Mouse (Mus musculus) cerebellum, adult 11-12 months (tissue): Measurements from ENCODE around the gene Prkar2b.

Experiments used
- DNase-seq: peaks from one replicate; pipeline ENCODE4 v3.0.0; 2022

Prkar2b gene

DNA sequence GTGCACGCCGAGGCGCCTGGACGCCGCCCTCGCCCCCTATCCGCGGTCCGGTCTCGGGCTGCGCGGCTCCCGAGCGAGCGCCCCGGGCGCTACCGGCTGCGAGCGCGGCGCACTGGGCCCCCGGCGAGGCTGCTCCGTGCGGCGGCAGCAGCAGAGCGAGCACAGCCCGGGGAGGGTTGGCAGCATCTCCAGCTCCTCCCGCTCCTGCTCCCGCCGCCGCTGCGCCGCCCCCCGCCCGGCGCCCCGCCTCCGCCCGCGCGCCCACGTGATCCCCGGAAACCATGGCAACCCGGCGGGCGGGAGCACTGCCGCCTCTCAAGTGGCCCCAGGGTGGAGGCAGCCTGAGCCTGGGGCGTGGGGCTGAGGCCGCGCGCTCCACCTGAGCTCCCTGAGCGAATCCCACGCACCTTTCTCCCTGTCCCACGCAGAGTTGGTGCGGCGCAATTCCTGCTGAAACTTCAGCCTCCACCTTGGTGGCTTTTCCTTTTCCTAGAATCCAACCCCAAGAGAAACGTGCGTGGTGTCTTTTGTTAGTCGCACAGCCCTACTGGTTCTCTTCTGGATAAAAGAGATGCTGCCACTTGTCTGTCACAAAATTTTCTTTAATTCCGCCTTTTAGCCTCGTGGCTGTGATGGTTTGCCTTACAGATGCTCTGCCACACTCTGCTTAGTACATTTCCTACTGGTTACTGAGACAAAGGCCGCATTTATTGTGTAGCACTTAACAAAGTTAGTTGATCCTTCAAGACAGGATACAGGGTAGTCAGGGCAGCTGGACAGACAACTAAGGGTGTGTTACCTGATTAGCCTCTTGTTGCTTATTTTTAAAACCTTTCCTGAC is at the start of gene Prkar2b:
Prkar2b (minus strand) TSS at position 207 of the 841 bp plus-strand sequence.
- DNase-seq = peak; percentile 88

DNA sequence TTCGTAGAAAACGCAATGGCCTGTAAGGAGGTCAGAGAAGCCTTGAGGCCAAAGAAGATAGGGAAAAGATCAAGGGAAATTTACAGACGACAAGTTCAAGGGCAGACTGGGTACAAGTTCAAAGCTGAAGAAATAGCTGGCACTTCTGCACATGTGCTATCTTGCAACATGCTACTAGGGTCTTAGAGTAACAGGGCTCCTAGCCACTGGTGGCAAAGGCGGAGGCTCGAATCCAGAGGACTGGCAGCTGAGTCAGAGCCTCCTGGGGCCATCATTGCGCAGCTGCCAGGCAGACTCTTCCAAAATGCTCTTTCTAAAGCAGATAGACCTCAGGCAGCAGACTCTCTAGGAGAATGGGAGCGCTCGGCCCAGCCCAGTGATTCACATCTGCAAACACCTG is 48.1 kb upstream of the Prkar2b start:
- no peak for DNase-seq

DNA sequence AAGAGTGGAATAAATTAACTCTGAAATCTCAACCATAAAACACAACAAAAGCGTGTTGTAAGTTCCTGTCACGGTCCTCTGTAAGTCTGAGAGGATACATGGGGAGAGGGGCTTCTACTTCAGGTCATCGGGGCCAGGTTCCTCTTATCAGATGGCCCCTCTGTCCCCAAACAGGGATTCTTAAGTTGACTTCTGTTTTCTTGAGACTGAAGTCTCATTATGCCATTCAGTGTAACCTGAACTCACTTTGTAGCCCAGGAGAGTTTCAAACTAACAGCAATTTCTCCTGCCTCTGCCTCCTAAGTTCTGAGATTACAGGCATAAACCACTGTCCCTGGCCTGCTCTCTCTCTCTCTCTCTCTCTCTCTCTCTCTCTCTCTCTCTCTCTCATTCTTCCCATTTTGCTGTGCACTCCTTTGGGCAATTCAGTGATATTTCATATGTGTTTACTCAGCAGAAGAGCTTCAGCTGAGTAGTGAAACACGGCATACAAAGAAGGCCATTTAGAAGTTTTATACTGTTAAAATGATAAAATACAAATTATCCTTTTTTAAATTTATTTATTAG is 43.9 kb upstream of the Prkar2b start:
- DNase-seq = no peak

DNA sequence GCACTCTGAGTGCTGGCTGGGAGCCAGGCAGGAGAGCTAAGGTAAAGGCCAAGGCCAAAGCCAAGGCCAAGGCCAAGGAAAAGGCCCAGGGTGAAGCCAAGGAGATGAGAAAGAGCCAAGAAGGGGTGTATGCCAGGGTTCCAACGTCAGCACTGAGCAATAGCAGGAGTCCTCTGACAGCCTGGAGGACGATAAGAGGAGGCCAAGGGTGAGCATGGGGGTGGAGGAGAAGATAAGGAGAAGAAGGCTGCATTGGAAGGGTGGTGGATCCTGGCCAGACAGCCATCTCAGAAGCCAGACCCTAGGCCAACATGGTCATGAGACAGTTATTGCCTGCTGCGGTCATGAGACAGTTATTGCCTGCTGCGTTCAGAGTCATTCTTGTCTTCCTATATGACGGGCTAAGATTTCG is 43.4 kb upstream of the Prkar2b start:
- DNase-seq = no peak

DNA sequence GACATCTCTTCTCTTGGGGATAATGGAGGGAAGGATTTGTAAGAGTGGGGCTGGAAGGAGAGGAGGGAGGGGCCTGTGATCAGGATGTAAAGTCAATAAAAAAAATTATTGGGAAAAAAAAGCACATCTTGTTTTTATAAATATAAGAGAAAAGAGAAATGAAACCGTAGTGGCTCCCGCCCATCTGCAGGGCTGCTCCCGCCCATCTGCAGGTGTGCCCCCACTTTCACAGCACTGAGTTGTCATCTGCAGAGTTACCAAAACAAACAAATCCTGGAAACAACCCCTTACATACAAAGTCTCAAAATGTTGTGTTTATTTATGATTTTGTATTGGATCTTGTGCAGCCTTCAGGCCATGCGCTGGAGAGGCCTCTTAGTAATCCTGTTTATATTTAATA is 40.2 kb upstream of the Prkar2b start:
- DNase-seq = no peak

DNA sequence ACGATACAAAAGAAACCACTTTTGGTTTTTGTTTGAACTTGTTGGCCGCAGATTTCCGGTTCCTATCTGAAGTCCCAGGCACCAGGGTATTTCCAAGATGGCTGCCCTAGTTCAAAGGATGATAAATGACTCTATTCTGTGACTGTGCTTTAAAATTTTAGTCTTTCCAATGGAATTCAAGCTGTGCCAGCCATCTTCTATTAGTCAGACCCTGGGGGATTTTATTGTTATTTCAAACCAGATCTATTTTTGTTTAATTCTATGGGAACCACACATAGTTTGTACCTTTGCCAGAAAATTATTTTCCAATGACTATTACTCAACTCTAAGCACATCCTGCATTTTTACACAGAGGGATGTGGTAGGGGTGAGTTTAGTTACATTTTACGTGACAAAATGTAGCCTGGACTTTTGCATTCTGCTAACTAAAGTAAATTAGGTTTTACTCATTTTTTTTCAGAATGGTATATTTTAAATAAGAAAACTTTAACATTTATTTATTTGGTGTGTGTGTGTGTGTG is 38.6 kb upstream of the Prkar2b start:
- DNase-seq = no peak

DNA sequence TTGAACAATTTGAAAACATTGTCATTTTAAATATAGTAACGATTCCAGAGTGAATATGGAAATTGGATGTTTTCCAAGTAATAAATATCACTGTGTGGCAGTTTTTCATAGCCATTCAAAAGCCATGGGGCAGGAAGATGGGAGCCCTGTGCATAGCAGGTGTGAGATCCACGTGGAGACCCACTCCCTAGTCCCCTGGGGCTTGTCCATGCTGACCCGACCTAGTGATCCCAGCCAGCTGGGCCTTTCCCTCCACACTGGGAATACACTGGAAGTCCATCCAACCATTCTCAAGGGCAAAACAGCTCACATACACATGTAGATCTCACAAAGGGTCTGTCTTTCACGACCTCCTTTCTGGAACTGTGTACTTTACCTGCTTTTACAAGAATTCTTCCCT is 37.5 kb upstream of the Prkar2b start:
- DNase-seq = no peak

DNA sequence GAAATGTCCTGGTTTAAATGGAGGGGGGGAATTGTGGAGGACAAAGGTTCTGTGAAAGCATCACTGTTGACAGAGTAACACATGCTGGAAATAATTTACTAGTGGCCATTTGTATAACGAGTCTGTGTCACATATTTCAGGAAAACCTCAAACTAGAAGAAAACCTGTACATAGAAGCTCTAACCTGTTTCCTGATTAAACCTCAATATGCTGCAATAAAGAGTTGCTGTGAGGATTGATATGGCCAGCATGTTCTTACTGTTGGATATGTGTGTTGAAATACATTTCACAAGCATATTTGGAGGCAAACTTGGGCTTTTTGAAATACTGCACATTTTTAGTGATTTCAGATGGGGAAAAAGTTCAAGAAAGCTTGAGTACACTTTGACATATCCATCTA is 36.0 kb upstream of the Prkar2b start:
- DNase-seq = no peak

DNA sequence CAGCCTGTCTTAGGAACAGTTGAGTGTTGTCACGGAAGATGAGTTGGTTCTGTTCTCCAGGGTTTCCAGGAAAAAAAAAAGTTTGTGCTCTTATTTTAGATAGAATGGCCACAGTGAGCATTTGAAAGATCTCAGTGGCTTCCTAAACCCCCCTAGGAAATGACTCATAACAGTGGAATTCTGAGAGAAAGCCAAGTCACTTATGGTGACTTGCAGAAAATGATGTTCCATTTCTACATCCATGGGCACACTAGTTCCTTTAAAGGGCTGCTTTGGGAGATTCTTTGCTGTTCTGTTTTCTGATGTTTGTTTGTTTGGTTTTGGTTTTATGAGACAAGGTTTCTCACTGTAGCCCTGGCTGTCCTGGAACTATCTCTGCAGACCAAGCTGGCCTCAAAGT is 34.1 kb upstream of the Prkar2b start:
- DNase-seq = no peak

DNA sequence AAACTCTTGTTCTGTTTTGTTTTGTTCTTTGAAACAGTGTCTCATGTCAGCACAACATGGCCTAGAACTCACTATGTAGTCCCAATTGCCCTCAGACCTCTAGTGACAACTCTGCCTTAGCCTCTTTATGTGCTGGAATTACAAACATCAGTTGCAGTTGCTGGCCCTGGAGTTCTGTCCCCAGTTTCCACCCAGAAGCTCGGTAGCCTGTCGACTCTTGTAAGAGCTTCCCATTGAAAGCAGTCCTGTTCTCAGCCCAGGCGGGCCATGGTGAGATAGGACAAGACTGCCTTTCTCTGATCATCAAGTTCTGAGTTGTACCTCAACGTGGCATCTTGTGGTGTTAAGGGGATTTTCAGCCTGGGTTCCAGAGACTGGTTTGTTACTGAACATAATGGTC is 31.4 kb upstream of the Prkar2b start:
- no peak for DNase-seq

DNA sequence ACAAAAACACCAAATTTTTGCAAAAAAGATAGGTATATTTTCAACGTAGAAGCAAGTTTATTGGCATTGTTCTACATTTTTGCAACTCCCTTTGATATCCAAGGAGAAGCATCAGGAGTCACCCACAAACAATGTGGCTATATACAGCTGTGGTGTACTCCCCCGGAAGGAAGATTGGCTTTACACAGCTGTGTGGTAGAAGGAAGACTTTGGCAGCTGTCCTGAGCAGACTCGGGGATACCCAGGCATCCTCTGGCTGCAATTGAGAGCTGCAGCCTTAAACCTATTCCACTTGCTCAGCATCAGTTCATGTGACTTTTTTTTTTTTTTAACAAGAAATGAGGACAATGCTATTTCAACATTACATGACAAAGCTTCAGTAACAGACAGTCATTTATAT is 27.5 kb upstream of the Prkar2b start:
- DNase-seq = no peak

DNA sequence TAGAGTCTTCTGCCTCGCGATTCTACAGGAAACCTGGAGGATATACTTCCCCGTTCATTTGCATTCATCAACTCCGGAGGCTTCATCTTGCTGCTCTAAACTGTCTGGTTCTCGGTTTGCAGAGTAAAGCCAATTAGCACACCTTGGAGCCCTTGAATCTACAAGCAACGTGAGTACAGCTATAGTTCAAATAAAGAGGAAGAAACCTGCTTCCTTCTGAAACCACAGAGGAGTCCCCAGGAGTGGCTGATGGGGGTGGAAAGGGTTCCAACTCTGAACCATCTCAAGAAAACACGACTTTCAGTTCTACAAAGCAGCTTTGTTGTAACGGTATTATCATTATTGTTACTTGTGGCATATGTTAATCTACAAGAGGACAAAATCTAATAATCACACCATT is 26.2 kb upstream of the Prkar2b start:
- no peak for DNase-seq

DNA sequence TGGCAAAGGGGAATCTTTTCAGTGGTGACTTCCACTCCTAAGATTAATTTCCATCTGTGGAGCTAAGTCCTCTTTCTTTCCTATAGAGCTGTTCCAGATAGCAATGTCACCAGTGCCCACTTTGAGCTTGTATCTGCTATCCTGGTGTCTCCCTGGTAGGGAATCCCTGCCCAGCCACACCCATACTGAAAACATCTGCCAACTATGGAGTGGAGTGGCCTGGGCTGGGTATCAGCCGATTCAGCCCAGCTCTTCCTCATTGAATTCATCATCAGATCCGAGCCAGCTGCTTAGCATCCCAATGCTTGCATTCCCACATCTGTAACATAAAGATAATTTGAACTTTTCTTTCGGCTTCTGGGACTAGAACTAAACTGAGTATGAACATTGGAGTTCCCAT is 25.8 kb upstream of the Prkar2b start:
- DNase-seq = no peak

DNA sequence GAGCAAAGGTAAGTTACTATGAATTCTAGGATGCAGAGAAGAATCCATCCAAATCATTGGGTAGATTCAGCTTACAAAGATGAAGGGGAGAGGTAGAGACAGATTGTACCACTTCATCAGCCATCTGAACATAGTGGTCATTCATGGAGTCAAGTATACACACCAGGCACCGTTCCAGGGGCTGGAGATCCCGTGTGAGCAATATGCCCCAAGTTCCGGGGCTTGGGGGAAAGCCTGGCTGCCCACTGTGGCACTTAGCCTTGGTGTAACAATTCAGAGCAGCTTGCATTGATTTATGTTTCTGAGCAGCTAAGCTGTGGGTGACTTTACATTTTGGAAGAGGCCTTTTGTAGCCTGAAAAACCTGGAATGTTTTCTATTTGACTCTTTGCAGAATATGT is 24.8 kb upstream of the Prkar2b start:
- no peak for DNase-seq

DNA sequence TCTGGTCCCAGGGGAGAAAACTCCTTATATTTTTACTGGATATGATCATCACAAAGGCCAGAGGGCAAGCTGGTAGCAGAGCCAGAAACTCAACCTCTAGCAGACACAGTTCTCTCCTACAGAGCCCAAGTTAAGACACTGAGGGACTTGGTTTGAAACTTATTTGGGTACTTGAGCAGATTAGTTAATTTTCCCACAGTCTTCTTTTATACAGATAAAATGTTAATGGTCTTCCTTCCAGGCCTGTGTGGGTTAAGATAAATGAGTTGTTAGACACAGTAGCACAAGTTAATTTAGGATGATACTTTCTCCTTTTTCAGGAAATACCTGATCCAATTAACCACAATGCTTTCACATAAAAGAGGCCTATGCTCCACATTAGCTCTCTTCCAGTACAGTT is 24.1 kb upstream of the Prkar2b start:
- no peak for DNase-seq

DNA sequence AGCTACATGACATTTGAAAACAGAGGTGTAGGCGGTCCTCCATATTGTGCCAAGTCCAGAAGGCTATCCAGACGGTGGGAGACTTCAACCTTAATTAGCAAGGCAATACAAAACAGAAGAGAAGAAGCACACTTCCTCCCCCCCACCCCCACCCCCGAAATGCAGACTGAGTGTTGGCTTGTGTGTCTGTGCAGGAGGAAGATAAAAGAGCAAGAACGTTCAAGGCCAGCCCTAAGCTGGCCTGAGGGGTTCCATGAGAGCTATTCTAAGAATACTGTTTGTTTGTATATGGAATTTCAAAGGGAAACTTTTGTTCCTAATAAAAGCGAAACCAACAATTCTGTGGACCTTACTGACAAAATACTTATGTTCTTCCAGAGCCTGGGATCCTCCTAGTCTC is 23.5 kb upstream of the Prkar2b start:
- DNase-seq = no peak

DNA sequence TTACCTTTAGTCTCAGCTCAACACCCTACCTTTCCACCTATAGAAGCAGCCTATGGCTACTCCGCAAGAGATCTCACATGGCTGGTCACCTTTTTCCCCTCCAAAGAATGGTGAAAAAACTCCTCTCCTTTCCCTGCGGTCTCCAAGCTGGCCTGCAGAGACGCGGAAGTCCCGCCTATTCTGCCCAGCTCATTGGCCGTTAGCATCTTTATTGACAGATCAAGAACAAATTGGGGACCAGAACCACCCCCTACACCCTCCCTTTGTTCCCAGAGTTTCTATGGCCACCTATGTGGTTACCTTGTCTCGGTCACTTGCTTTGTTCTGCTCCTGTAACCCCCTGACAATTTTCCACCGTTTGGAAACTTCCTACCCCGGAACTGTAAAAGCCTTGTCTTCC is 19.6 kb upstream of the Prkar2b start:
- no peak for DNase-seq

DNA sequence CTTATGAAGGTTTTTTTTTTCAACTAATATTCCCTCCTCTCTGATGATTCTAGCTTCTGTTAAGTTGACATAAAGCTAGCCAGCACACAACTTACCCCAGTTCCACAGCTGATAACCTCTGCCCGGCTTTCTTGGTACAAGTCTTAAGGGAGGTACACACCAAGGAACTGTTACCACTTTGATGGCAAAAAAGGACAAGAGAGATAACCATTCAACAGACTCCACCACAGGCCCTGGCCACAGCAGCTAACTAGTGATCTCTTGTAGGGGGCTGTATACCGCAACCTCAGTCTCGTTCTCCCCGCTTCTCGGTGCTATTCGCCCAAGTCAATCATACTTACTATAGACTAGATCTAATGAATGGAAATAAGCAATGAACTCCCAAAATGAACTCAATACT is 16.3 kb upstream of the Prkar2b start:
- no peak for DNase-seq

DNA sequence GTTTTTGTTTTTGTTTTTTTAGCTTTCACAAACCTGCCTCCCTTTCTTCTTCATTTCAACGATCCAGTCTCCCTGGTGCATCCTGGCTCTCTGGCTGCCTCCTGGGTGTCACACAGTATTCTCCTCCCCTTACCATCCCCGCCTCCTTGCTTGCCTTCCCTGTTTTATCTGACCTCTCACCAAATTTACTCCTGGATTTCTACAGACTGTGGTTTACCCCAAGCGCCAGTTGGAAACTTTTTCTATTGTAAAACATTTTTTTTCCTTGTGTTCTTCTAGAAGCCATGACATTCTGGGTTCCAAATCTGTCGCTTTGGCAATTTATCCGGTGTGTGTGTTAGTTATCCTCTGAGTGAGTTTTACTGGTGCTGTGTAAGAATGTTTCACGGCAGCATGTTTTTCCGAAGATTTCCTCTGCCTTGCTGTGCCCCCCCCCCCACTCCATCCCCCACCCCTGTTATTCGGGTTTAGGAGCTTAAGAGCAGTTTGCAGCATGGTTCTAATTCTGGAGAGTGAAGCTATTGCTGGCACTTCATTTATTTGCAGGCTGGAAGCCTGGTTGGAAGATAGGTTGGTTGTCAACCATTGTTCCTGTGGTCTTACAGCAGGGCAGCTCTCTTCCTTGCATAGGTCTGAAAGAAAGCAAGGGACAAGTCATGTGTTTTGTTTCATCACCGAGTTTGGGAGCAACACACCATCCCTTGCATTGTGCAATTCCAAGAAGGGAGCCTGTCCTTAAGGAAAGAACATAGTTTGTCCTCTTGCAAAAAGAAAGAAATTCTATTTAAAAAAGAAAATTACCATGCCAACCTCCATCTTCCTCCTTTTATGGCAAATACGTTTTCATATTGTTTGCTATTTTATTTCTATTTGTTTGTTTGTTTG is 15.0 kb upstream of the Prkar2b start:
- DNase-seq = no peak

DNA sequence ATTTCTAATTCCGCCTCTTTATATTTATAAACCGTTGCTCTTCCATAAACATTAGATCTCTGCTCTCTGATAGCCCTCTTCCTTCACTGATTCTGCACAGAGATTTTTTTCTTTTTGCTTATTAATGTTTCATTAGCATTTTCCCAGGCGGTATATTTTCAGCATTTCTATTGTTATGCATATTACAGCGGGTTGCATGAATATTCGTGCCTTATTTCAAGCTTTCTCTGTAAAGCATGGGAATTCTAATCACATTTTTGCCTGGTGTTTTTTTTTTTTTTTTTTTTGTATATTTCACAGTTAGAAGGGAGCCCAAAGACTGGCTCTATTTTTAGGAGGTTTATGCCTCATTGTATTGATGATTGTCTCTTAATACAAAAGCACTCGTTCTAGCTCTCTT is 13.2 kb upstream of the Prkar2b start:
- DNase-seq = no peak

DNA sequence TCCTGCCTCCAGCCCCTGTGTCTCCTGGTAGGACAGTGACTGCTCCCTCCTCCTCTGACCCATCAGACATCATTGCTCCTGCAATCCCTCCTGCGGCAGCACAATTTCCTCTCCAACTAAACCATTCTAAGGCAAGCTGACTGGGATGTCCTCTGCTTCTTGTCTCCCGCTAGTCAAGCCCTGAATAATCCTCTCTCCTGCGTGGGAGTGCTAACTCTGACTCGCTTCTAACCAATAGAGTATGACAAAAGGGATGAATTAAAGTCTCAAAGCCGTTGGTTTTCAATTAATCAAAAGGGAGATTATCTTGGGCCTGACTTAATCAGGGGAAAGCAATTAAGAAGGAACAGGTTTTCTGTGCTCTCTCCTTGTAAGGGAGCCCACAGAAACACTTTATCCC is 4.9 kb upstream of the Prkar2b start:
- no peak for DNase-seq

DNA sequence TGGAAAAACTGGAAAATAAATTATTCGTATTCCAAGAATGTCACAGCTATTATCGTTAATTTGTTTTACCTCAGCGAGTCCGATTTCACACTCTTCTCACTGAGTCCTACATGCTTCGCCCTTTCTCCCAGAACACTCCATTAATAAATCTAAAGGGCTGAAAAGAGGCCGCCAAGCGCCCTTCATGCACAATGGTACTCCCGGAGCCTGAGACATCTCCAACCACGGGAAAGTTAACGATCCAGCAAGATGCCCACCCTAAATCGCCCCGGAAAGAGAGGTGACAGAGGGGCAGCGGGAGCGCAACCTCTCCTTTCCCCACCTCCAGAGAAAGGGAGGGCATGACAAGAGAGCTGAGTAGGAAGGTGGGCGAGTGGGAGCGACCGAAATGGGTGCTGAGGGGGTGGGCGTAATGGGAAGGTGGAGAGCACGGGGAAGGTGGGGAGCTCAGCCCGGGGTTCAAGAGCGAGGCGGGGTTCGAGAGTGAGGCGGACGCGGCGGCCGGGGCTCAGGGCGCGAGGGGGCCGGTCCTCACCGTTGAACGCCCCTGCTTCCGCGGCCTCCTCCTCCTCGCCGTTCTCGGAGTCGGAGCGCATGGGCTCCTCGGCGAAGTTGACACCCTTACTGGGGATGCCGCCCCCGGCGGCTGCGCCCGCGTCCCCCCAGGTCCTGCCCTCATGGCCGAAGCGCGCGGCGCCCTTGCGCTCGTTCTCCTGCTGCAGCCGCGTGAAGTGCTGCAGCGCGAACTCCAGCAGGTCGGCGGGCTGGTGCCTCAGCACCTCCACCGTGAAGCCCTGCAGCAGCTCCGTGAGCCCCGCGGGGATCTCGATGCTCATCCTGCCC is 628 bp downstream of the Prkar2b start:
- no peak for DNase-seq

DNA sequence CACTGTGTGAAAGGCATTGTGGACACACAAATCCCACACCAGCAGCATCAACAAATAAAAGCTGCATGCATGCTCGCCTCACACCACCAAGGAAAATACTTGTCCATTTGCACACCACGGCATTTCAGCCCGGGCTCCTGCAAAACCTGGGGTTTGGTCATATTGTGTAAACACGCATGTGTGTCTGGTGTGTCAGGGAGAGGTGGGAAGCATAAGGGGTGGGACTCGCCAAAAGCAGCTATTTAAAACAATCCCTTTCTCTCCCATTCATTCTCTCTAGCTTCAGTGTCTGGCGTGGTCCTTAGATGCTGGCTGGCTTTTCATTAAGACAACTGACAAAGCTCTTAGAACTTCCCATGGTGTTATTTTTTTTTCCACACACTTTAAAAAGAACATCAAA is 1.4 kb downstream of the Prkar2b start:
- DNase-seq = peak; percentile 5
